Mouse (Mus musculus): ENCODE data around the gene Ccdc163. TPM values are rescaled to one million over a fixed set of nuclear protein-coding genes. Genes with fewer than 3 reads are reported as not detected.

Gene Ccdc163
- polyA plus RNA-seq, 1 experiment = not detected

- TF ChIP-seq POLR2A (IDR thresholded peaks at IDR 0.05; ENCODE audit: insufficient read depth, low read depth, low read length) (no peak), CTCF (IDR thresholded peaks at IDR 0.05; ENCODE audit: insufficient read depth, low read depth, low read length) (no peak)
- Histone ChIP-seq H3K4me3 (ENCODE audit: insufficient read depth, low read depth, low read length) (no peak overlapping the region), H3K4me1 (ENCODE audit: control insufficient read depth, insufficient read depth, low read length) (0 out of 2 replicates have a peak, but pooled peaks cover 5% of the 10 kb centered on the region), H3K27ac (ENCODE audit: insufficient read depth, low read depth, low read length) (no peak overlapping the region)
- 82% methylated on average over 2 of the region's 2 CpGs for WGBS
Observed at GRCm38 (mm10) chr4:116780541-116780940, 72.2 kb downstream of the Ccdc163 start.

- TF ChIP-seq POLR2A (IDR thresholded peaks at IDR 0.05; ENCODE audit: insufficient read depth, low read depth, low read length) (no peak), CTCF (IDR thresholded peaks at IDR 0.05; ENCODE audit: insufficient read depth, low read depth, low read length) (no peak)
- Histone ChIP-seq H3K4me1 (ENCODE audit: control insufficient read depth, insufficient read depth, low read length) (0 out of 2 replicates have a peak, but pooled peaks cover 5% of the 10 kb centered on the region), H3K4me3 (ENCODE audit: insufficient read depth, low read depth, low read length) (no peak overlapping the region), H3K27ac (ENCODE audit: insufficient read depth, low read depth, low read length) (peak overlapping the region; percentile 45; the same call in 1 of the 2 replicates)
- WGBS = 79% methylated on average over 2 of the region's 2 CpGs
Observed at GRCm38 (mm10) chr4:116781366-116781765, 73.1 kb downstream of the Ccdc163 start.

- TF ChIP-seq POLR2A (IDR thresholded peaks at IDR 0.05; ENCODE audit: insufficient read depth, low read depth, low read length) (no peak), CTCF (IDR thresholded peaks at IDR 0.05; ENCODE audit: insufficient read depth, low read depth, low read length) (no peak)
- 0 out of 2 replicates have a peak, but pooled peaks cover 5% of the 10 kb centered on the region for H3K4me1 ChIP-seq (ENCODE audit: control insufficient read depth, insufficient read depth, low read length)
- H3K27ac ChIP-seq (ENCODE audit: insufficient read depth, low read depth, low read length) = no peak overlapping the region
- 55% methylated on average over 8 of the region's 8 CpGs for WGBS
- no peak overlapping the region for H3K4me3 ChIP-seq (ENCODE audit: insufficient read depth, low read depth, low read length)
Observed at GRCm38 (mm10) chr4:116782171-116782570, 73.9 kb downstream of the Ccdc163 start.

- WGBS = 97% methylated on average over 1 of the region's 1 CpGs
- H3K4me3 ChIP-seq (ENCODE audit: insufficient read depth, low read depth, low read length) = no peak overlapping the region
- no peak overlapping the region for H3K27ac ChIP-seq (ENCODE audit: insufficient read depth, low read depth, low read length)
- H3K4me1 ChIP-seq (ENCODE audit: control insufficient read depth, insufficient read depth, low read length) = 0 out of 2 replicates have a peak, but pooled peaks cover 5% of the 10 kb centered on the region
- TF ChIP-seq CTCF (IDR thresholded peaks at IDR 0.05; ENCODE audit: insufficient read depth, low read depth, low read length) (no peak), POLR2A (IDR thresholded peaks at IDR 0.05; ENCODE audit: insufficient read depth, low read depth, low read length) (no peak)
Observed at GRCm38 (mm10) chr4:116786587-116786986, 78.3 kb downstream of the Ccdc163 start.

- TF ChIP-seq CTCF (IDR thresholded peaks at IDR 0.05; ENCODE audit: insufficient read depth, low read depth, low read length) (no peak), POLR2A (IDR thresholded peaks at IDR 0.05; ENCODE audit: insufficient read depth, low read depth, low read length) (no peak)
- H3K4me3 ChIP-seq (ENCODE audit: insufficient read depth, low read depth, low read length) = no peak overlapping the region
- WGBS = 54% methylated on average over 7 of the region's 7 CpGs
- no peak overlapping the region for H3K27ac ChIP-seq (ENCODE audit: insufficient read depth, low read depth, low read length)
- H3K4me1 ChIP-seq (ENCODE audit: control insufficient read depth, insufficient read depth, low read length) = no peaks in the 10 kb centered on the region
Observed at GRCm38 (mm10) chr4:116787985-116788760, 79.9 kb downstream of the Ccdc163 start.

- no peak overlapping the region for H3K27ac ChIP-seq (ENCODE audit: insufficient read depth, low read depth, low read length)
- H3K4me1 ChIP-seq (ENCODE audit: control insufficient read depth, insufficient read depth, low read length) = no peaks in the 10 kb centered on the region
- TF ChIP-seq CTCF (IDR thresholded peaks at IDR 0.05; ENCODE audit: insufficient read depth, low read depth, low read length) (no peak), POLR2A (IDR thresholded peaks at IDR 0.05; ENCODE audit: insufficient read depth, low read depth, low read length) (no peak)
- H3K4me3 ChIP-seq (ENCODE audit: insufficient read depth, low read depth, low read length) = no peak overlapping the region
- WGBS = 10% methylated on average over 3 of the region's 3 CpGs
Observed at GRCm38 (mm10) chr4:116788956-116789355, 80.6 kb downstream of the Ccdc163 start.

GRCm38 (mm10) chr4:116792453-116792852, 84.1 kb downstream of the Ccdc163 start:
- TF ChIP-seq CTCF (IDR thresholded peaks at IDR 0.05; ENCODE audit: insufficient read depth, low read depth, low read length) = no peak
- no peak for TF ChIP-seq POLR2A (IDR thresholded peaks at IDR 0.05; ENCODE audit: insufficient read depth, low read depth, low read length)
- Histone ChIP-seq H3K4me3 (ENCODE audit: insufficient read depth, low read depth, low read length) (no peak overlapping the region), H3K4me1 (ENCODE audit: control insufficient read depth, insufficient read depth, low read length) (no peaks in the 10 kb centered on the region), H3K27ac (ENCODE audit: insufficient read depth, low read depth, low read length) (no peak overlapping the region)
- 90% methylated on average over 8 of the region's 8 CpGs for WGBS

- WGBS = 82% methylated on average over 2 of the region's 2 CpGs
- Histone ChIP-seq H3K27ac (ENCODE audit: insufficient read depth, low read depth, low read length) (no peak overlapping the region), H3K4me1 (ENCODE audit: control insufficient read depth, insufficient read depth, low read length) (no peaks in the 10 kb centered on the region), H3K4me3 (ENCODE audit: insufficient read depth, low read depth, low read length) (no peak overlapping the region)
- TF ChIP-seq POLR2A (IDR thresholded peaks at IDR 0.05; ENCODE audit: insufficient read depth, low read depth, low read length) = no peak
- TF ChIP-seq CTCF (IDR thresholded peaks at IDR 0.05; ENCODE audit: insufficient read depth, low read depth, low read length) = no peak
Observed at GRCm38 (mm10) chr4:116794273-116794672, 86.0 kb downstream of the Ccdc163 start.

GRCm38 (mm10) chr4:116796442-116797110, 88.3 kb downstream of the Ccdc163 start:
- H3K4me3 ChIP-seq (ENCODE audit: insufficient read depth, low read depth, low read length) = no peak overlapping the region
- H3K27ac ChIP-seq (ENCODE audit: insufficient read depth, low read depth, low read length) = no peak overlapping the region
- 45% methylated on average over 1 of the region's 1 CpGs for WGBS
- TF ChIP-seq CTCF (IDR thresholded peaks at IDR 0.05; ENCODE audit: insufficient read depth, low read depth, low read length) (no peak), POLR2A (IDR thresholded peaks at IDR 0.05; ENCODE audit: insufficient read depth, low read depth, low read length) (no peak)
- H3K4me1 ChIP-seq (ENCODE audit: control insufficient read depth, insufficient read depth, low read length) = no peaks in the 10 kb centered on the region
